Mouse (Mus musculus) G1E (cell line): ENCODE results near the gene Igf2bp3. TPM values are rescaled to one million over a fixed set of nuclear protein-coding genes. Genes with fewer than 3 reads are reported as not detected.

Experiments
- ATAC-seq: 2 replicates; pipeline ENCODE4 v1.8.0; 2016; ENCODE audit warnings: mild to moderate bottlenecking; ENCODE audit not compliant: insufficient number of reproducible peaks, poor library complexity, low FRiP score, severe bottlenecking; ENCODE audit errors: extremely low read depth
- DNase-seq: peaks from one replicate; pipeline ENCODE4 v3.0.0; 2012; ENCODE audit warnings: low spot score
- H3K27me3 ChIP-seq: 2 replicates; pipeline ENCODE4 v1.6.1; 2012; ENCODE audit warnings: mild to moderate bottlenecking, low read length, inconsistent platforms; ENCODE audit not compliant: insufficient read depth
- H3K36me3 ChIP-seq: replicated peaks from 2 replicates; pipeline ENCODE3; 2012; ENCODE audit warnings: mild to moderate bottlenecking, inconsistent platforms
- H3K4me1 ChIP-seq: 2 replicates; pipeline ENCODE4 v1.6.1; 2012; ENCODE audit warnings: low read depth, low read length, inconsistent platforms, mixed read lengths; ENCODE audit not compliant: insufficient read depth
- H3K4me3 ChIP-seq: 2 replicates; pipeline ENCODE4 v1.5.1; 2012; ENCODE audit warnings: low read depth, mild to moderate bottlenecking, inconsistent platforms, low read length, moderate library complexity, mixed read lengths
- H3K9me3 ChIP-seq: replicated peaks from 2 replicates; pipeline ENCODE4 v1.6.1; 2012; ENCODE audit warnings: inconsistent platforms
- CTCF ChIP-seq: IDR thresholded peaks from 2 replicates; pipeline ENCODE4 v1.5.1; 2012; ENCODE audit warnings: low read depth, low read length, inconsistent platforms, mixed read lengths
- GATA1 ChIP-seq: IDR thresholded peaks from 2 replicates; pipeline ENCODE4 v1.6.1; 2012; ENCODE audit warnings: borderline replicate concordance, low read length, inconsistent platforms, mixed read lengths
- GATA2 ChIP-seq: IDR thresholded peaks from 2 replicates; pipeline ENCODE4 v1.6.1; 2012; ENCODE audit warnings: low read depth, low read length, inconsistent platforms, borderline replicate concordance
- POLR2AphosphoS5 ChIP-seq: IDR thresholded peaks from 2 replicates; pipeline ENCODE4 v1.6.1; 2012; ENCODE audit warnings: low read depth, low read length, inconsistent platforms; ENCODE audit not compliant: insufficient replicate concordance
- TAL1 ChIP-seq: conservative IDR thresholded peaks from 2 replicates; pipeline ENCODE4 v1.6.1; 2012; ENCODE audit warnings: low read depth, low read length, inconsistent platforms, mixed read lengths
- polyA plus RNA-seq: library from polyadenylated mRNA; stranded (reverse); fragments of >175 nt; gene quantifications from 2 replicates; pipeline ENCODE4 v1.2.3, GENCODE M21; 2012
- total RNA-seq, 2 experiments: library from RNA; stranded (forward) in 1 of 2; stranded (reverse) in 1 of 2; fragments of 200-1000 nt in 1 of 2; fragments of >200 nt in 1 of 2; fragmentation: Nextera tagmentation in 1 of 2; gene quantifications; 2 replicates each; pipeline ENCODE4 v1.2.3; 2014 to 2017

Gene Igf2bp3
- total and polyA plus RNA-seq, 3 experiments: 25.9 to 50.9 (median 41.2) TPM

GRCm38 (mm10) chr6:49083008-49083407, 131.7 kb downstream of the Igf2bp3 start:
- ATAC-seq: no peak
- TF ChIP-seq GATA2 (no peak), CTCF (no peak), TAL1 (no peak), POLR2AphosphoS5 (no peak), GATA1 (no peak)
- DNase-seq: no peak
- Histone ChIP-seq H3K9me3 (no peaks in the 10 kb centered on the region), H3K36me3 (peaks cover 78% of the 10 kb centered on the region), H3K4me3 (no peak overlapping the region), H3K27me3 (no peaks in the 10 kb centered on the region), H3K4me1 (peaks cover 4% of the 10 kb centered on the region)

GRCm38 (mm10) chr6:49079313-49079712, 135.4 kb downstream of the Igf2bp3 start:
- Histone ChIP-seq H3K36me3 (peaks cover 68% of the 10 kb centered on the region), H3K4me1 (peaks cover 23% of the 10 kb centered on the region), H3K4me3 (no peak overlapping the region), H3K9me3 (no peaks in the 10 kb centered on the region), H3K27me3 (no peaks in the 10 kb centered on the region)
- ATAC-seq (no peak), DNase-seq (no peak)
- no peak for TF ChIP-seq GATA2
- TF ChIP-seq POLR2AphosphoS5: no peak

GRCm38 (mm10) chr6:49077894-49078293, 136.9 kb downstream of the Igf2bp3 start:
- TF ChIP-seq GATA1 (no peak), CTCF (no peak), GATA2 (no peak), TAL1 (no peak), POLR2AphosphoS5 (no peak)
- Histone ChIP-seq H3K27me3 (no peaks in the 10 kb centered on the region), H3K4me1 (peaks cover 24% of the 10 kb centered on the region), H3K36me3 (peaks cover 54% of the 10 kb centered on the region), H3K4me3 (no peak overlapping the region), H3K9me3 (no peaks in the 10 kb centered on the region)
- DNase-seq (no peak), ATAC-seq (no peak)

- Histone ChIP-seq H3K36me3 (peaks cover 32% of the 10 kb centered on the region), H3K27me3 (peaks cover 2% of the 10 kb centered on the region; the same call in 1 of the 2 replicates), H3K4me1 (peaks cover 24% of the 10 kb centered on the region), H3K9me3 (no peaks in the 10 kb centered on the region), H3K4me3 (peak overlapping the region; percentile 99)
- ATAC-seq (no peak), DNase-seq (peak; percentile 34)
- TF ChIP-seq GATA2 (no peak), POLR2AphosphoS5 (no peak), TAL1 (no peak), CTCF (no peak), GATA1 (no peak)
Measured at GRCm38 (mm10) chr6:49074117-49074490, 140.7 kb downstream of the Igf2bp3 start.

- TF ChIP-seq TAL1: no peak
- TF ChIP-seq GATA1: no peak
- TF ChIP-seq GATA2: no peak
- no peak for TF ChIP-seq POLR2AphosphoS5
- no peak for TF ChIP-seq CTCF
- H3K9me3 ChIP-seq: no peaks in the 10 kb centered on the region
- peaks cover 28% of the 10 kb centered on the region for H3K36me3 ChIP-seq
- H3K4me3 ChIP-seq: peak within 1 kb of the TSS; percentile 99
- DNase-seq (peak; percentile 97), ATAC-seq (peak; percentile 89)
- peaks cover 2% of the 10 kb centered on the region; the same call in 1 of the 2 replicates for H3K27me3 ChIP-seq
- peaks cover 22% of the 10 kb centered on the region for H3K4me1 ChIP-seq
Measured at GRCm38 (mm10) chr6:49073304-49074116, 141.2 kb downstream of the Igf2bp3 start, which contains the start of gene Malsu1. Gene Malsu1, plus strand, starts transcription at chr6:49073795.

GRCm38 (mm10) chr6:49068361-49068760, 146.4 kb downstream of the Igf2bp3 start:
- DNase-seq (no peak), ATAC-seq (no peak)
- Histone ChIP-seq H3K36me3 (no peaks in the 10 kb centered on the region), H3K9me3 (no peaks in the 10 kb centered on the region), H3K4me1 (no peaks in the 10 kb centered on the region; the same call in 1 of the 2 replicates), H3K27me3 (peaks cover 11% of the 10 kb centered on the region), H3K4me3 (no peak overlapping the region)
- TF ChIP-seq POLR2AphosphoS5: no peak
- no peak for TF ChIP-seq TAL1
- TF ChIP-seq CTCF: no peak
